Mouse (Mus musculus): ENCODE results near the gene Fggy. TPM values are rescaled to one million over a fixed set of nuclear protein-coding genes. Genes with fewer than 3 reads are reported as not detected.

Gene Fggy
- polyA plus RNA-seq, 1 experiment from 2014 or later, result 10.9 TPM

DNA sequence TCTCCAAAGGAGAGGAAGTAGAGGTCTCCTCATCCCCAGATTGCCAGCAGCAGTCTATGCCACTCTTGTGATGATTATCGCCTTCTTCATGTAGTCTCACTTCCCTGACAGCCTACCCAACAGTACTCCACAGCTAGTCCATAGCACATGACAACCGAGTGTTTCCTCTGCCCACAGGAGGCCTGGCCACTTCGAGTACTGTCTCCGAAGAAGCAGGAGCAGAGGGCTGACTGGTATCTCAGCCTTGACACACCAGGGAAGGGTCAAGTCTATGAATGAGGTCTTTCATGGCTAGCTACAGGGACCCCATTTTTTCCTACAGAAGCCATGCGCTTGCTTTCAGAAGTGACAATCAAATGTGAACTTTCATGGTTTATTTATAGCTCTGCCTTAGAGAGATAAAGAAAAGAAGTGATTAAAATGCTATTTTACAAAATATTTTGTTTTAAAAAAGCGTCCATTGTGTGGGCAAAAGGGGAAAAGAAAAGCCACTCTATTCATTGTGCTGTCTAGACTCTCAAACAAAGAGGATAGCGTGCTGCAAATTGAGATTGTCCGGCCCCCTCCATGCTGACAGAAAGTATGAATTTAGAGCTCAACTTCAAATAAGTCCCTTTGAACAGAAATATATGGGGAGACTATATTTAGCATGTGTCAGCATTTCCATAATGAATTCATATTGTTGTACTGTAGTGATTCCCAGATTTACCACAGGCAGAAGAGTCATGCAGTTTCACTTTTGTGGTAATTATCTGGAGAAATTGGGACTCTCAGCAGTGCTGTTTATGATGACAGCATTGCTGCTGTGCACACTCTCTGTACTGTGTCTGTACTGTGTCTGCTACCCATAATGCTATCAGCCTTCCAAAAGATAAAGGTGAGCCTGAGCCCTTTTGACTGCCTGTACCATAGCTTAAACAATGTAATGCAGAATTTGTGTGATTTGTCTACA, 358.6 kb downstream of the Fggy start:
- no peak for ATAC-seq (replicated peaks; ENCODE audit: low FRiP score, low TSS enrichment, low read depth)
- 71% methylated on average over 8 of the region's 8 CpGs for WGBS

DNA sequence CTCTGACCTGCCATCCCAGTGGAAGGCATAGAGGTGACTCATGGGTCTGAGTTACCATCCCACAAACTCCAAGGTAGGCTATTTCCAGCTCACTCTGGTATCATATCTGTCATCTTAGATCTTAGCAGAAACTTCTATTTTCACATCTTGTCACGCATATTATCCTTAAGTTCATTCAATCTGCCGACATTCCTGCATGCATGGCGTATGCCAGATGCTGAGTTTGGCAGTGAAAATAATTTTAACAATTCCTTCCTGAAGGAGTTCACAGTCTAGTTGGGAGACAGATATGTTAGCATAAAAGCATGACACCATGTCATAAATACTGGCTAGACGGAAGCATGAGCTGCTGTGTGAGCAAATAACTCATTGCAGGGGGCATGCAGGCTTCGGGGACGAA, 360.4 kb downstream of the Fggy start:
- H3K9me3 ChIP-seq (ENCODE audit: control insufficient read depth, low read length), result no peaks in the 10 kb centered on the region
- no peak overlapping the region for H3K9ac ChIP-seq (ENCODE audit: low read length)
- no peak overlapping the region for H3K4me2 ChIP-seq (ENCODE audit: low read length)
- WGBS, result 44% methylated on average over 6 of the region's 6 CpGs
- peaks cover 9% of the 10 kb centered on the region; the same call in 1 of the 2 replicates for H3K4me1 ChIP-seq (replicated peaks; ENCODE audit: control insufficient read depth, insufficient read depth, low read length)
- H3K27me3 ChIP-seq (replicated peaks; ENCODE audit: control insufficient read depth, insufficient read depth, low read length), result no peaks in the 10 kb centered on the region
- H3K27ac ChIP-seq (ENCODE audit: low read depth), result no peak overlapping the region
- ATAC-seq (replicated peaks; ENCODE audit: low FRiP score, low TSS enrichment, low read depth) (no peak), DNase-seq (ENCODE audit: low spot score) (no peak)
- no peaks in the 10 kb centered on the region for H3K36me3 ChIP-seq (ENCODE audit: control insufficient read depth, insufficient read depth, low read length)
- H3K4me3 ChIP-seq (ENCODE audit: low read depth, low read length), result no peak overlapping the region

More for the DNA sequence above, 358.6 kb downstream of the Fggy start:
- Histone ChIP-seq H3K4me1 (replicated peaks; ENCODE audit: control insufficient read depth, insufficient read depth, low read length) (peaks cover 9% of the 10 kb centered on the region; the same call in 1 of the 2 replicates), H3K9ac (ENCODE audit: low read length) (no peak overlapping the region), H3K36me3 (ENCODE audit: control insufficient read depth, insufficient read depth, low read length) (no peaks in the 10 kb centered on the region), H3K9me3 (ENCODE audit: control insufficient read depth, low read length) (no peaks in the 10 kb centered on the region), H3K4me3 (ENCODE audit: low read depth, low read length) (no peak overlapping the region), H3K4me2 (ENCODE audit: low read length) (no peak overlapping the region), H3K27me3 (replicated peaks; ENCODE audit: control insufficient read depth, insufficient read depth, low read length) (no peaks in the 10 kb centered on the region), H3K27ac (ENCODE audit: low read depth) (no peak overlapping the region)
- no peak for DNase-seq (ENCODE audit: low spot score)

- Histone ChIP-seq H3K4me3 (ENCODE audit: low read depth, low read length) (no peak overlapping the region), H3K9ac (ENCODE audit: low read length) (no peak overlapping the region), H3K4me1 (replicated peaks; ENCODE audit: control insufficient read depth, insufficient read depth, low read length) (peaks cover 9% of the 10 kb centered on the region; the same call in 1 of the 2 replicates), H3K27me3 (replicated peaks; ENCODE audit: control insufficient read depth, insufficient read depth, low read length) (no peaks in the 10 kb centered on the region), H3K4me2 (ENCODE audit: low read length) (no peak overlapping the region), H3K27ac (ENCODE audit: low read depth) (no peak overlapping the region), H3K36me3 (ENCODE audit: control insufficient read depth, insufficient read depth, low read length) (no peaks in the 10 kb centered on the region), H3K9me3 (ENCODE audit: control insufficient read depth, low read length) (no peaks in the 10 kb centered on the region)
- 80% methylated on average over 4 of the region's 4 CpGs for WGBS
- DNase-seq (ENCODE audit: low spot score) (no peak), ATAC-seq (replicated peaks; ENCODE audit: low FRiP score, low TSS enrichment, low read depth) (no peak)
Measured at GRCm38 (mm10) chr4:95920448-95920847, 363.1 kb downstream of the Fggy start.

DNA sequence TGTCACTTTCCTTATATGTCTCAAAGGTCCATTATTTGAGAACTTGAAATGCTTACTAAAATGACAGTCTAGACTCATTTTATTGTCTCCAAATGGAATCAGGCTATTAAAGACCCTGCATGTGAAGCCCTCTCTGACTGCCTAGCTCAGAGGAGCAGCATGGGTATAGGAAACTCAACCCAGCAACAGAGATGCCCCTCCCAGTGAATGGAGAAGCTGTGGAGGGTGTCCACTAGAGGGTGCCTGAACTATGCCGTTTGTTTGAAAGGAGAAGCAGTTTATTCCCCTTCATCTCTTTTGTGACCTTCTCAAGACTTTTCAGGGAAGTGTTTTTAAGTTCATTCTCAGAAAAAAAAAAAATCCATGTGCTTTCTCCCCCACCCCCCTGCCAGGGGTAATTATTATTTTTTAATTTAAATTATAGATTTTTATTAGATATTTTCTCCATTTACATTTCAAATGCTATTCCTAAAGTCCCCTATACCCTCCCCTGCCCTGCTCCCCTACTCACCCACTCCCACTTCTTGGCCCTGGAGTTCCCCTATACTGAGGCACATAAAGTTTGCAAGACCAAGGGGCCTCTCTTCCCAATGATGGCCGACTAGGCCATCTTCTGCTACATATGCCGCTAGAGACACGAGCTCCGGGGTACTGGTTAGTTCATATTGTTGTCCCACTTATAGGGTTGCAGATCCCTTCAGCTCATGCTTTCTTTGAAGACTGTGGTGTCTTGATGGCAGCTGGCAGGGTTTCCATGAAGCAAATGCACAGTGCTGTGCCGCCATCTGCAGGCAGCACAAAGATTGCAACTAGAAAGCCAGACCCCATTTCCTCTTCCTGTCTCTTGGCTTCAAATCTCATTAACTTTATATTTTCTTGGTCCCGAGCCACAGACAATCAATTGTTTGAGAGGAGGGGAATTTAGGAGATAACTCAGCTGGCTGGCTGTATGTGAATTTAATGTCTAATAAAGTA, 367.2 kb downstream of the Fggy start:
- H3K36me3 ChIP-seq (ENCODE audit: control insufficient read depth, insufficient read depth, low read length), result no peaks in the 10 kb centered on the region
- H3K4me1 ChIP-seq (replicated peaks; ENCODE audit: control insufficient read depth, insufficient read depth, low read length), result no peaks in the 10 kb centered on the region
- ATAC-seq (replicated peaks; ENCODE audit: low FRiP score, low TSS enrichment, low read depth), result peak; percentile 67; the same call in 1 of the 2 replicates
- no peak overlapping the region for H3K4me3 ChIP-seq (ENCODE audit: low read depth, low read length)
- H3K9me3 ChIP-seq (ENCODE audit: control insufficient read depth, low read length), result no peaks in the 10 kb centered on the region
- no peak overlapping the region for H3K4me2 ChIP-seq (ENCODE audit: low read length)
- no peak overlapping the region for H3K9ac ChIP-seq (ENCODE audit: low read length)
- WGBS, result 12% methylated on average over 7 of the region's 7 CpGs
- H3K27me3 ChIP-seq (replicated peaks; ENCODE audit: control insufficient read depth, insufficient read depth, low read length), result no peaks in the 10 kb centered on the region
- peak; percentile 93 for DNase-seq (ENCODE audit: low spot score)
- no peak overlapping the region for H3K27ac ChIP-seq (ENCODE audit: low read depth)

DNA sequence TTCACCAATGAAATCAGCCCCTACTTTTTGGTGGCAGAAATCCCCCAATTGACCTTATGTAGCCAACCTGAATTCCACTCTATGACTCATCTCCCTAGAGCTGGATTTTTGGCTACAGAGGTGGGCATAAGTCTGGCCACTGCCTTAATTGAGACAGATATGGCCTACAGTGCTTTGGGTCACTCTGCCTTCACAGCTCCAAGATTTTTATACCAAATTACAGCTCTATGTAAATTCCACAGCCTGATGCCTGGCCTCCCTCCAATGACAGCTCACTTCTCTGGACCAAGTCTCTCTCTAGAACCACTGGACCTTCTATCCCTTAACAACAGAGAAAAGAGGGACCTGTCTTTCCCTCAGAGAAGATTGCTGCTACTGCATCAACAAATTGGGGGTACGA, 371.5 kb downstream of the Fggy start:
- 93% methylated on average over 1 of the region's 1 CpGs for WGBS
- H3K4me1 ChIP-seq (replicated peaks; ENCODE audit: control insufficient read depth, insufficient read depth, low read length), result no peaks in the 10 kb centered on the region
- no peaks in the 10 kb centered on the region for H3K9me3 ChIP-seq (ENCODE audit: control insufficient read depth, low read length)
- ATAC-seq (replicated peaks; ENCODE audit: low FRiP score, low TSS enrichment, low read depth), result no peak
- no peak overlapping the region for H3K4me2 ChIP-seq (ENCODE audit: low read length)
- no peak overlapping the region for H3K9ac ChIP-seq (ENCODE audit: low read length)
- H3K36me3 ChIP-seq (ENCODE audit: control insufficient read depth, insufficient read depth, low read length), result no peaks in the 10 kb centered on the region
- H3K27ac ChIP-seq (ENCODE audit: low read depth), result no peak overlapping the region
- no peak overlapping the region for H3K4me3 ChIP-seq (ENCODE audit: low read depth, low read length)
- no peaks in the 10 kb centered on the region for H3K27me3 ChIP-seq (replicated peaks; ENCODE audit: control insufficient read depth, insufficient read depth, low read length)
- DNase-seq (ENCODE audit: low spot score), result no peak

- ATAC-seq (replicated peaks; ENCODE audit: low FRiP score, low TSS enrichment, low read depth), result no peak
- no peaks in the 10 kb centered on the region for H3K9me3 ChIP-seq (ENCODE audit: control insufficient read depth, low read length)
Measured at GRCm38 (mm10) chr4:95929936-95930335, 372.6 kb downstream of the Fggy start.

DNA sequence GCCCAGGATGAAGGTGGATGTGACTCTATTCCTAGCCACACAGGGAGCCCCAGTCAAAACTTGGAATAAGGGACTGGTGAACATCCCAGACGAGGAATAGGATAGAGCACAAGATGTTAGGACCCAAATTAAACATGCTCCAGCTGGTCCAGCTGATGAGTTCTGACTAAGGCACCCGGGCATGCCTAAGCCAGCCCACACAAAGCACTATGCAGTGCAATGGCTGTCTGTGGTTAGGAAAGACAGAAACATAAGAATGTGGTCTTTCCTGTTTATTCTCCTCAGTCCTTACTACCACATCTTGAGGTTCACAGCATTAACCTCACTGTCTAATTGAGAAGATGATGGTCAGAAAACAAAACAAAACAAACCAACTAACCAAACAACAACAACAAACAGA, 374.0 kb downstream of the Fggy start:
- Histone ChIP-seq H3K4me1 (replicated peaks; ENCODE audit: control insufficient read depth, insufficient read depth, low read length) (no peaks in the 10 kb centered on the region), H3K27me3 (replicated peaks; ENCODE audit: control insufficient read depth, insufficient read depth, low read length) (no peaks in the 10 kb centered on the region), H3K27ac (ENCODE audit: low read depth) (no peak overlapping the region), H3K9me3 (ENCODE audit: control insufficient read depth, low read length) (no peaks in the 10 kb centered on the region), H3K9ac (ENCODE audit: low read length) (no peak overlapping the region), H3K4me2 (ENCODE audit: low read length) (no peak overlapping the region), H3K36me3 (ENCODE audit: control insufficient read depth, insufficient read depth, low read length) (no peaks in the 10 kb centered on the region), H3K4me3 (ENCODE audit: low read depth, low read length) (no peak overlapping the region)
- 63% methylated on average over 2 of the region's 2 CpGs for WGBS
- ATAC-seq (replicated peaks; ENCODE audit: low FRiP score, low TSS enrichment, low read depth) (no peak), DNase-seq (ENCODE audit: low spot score) (no peak)

More at GRCm38 (mm10) chr4:95929936-95930335, 372.6 kb downstream of the Fggy start:
- Histone ChIP-seq H3K36me3 (ENCODE audit: control insufficient read depth, insufficient read depth, low read length) (no peaks in the 10 kb centered on the region), H3K9ac (ENCODE audit: low read length) (no peak overlapping the region), H3K4me2 (ENCODE audit: low read length) (no peak overlapping the region), H3K4me3 (ENCODE audit: low read depth, low read length) (no peak overlapping the region), H3K27me3 (replicated peaks; ENCODE audit: control insufficient read depth, insufficient read depth, low read length) (no peaks in the 10 kb centered on the region), H3K4me1 (replicated peaks; ENCODE audit: control insufficient read depth, insufficient read depth, low read length) (no peaks in the 10 kb centered on the region), H3K27ac (ENCODE audit: low read depth) (no peak overlapping the region)
- DNase-seq (ENCODE audit: low spot score), result no peak
- 82% methylated on average over 1 of the region's 1 CpGs for WGBS

GRCm38 (mm10) chr4:95933801-95934356, 376.6 kb downstream of the Fggy start:
- ATAC-seq (replicated peaks; ENCODE audit: low FRiP score, low TSS enrichment, low read depth) (no peak), DNase-seq (ENCODE audit: low spot score) (no peak)
- WGBS, result 82% methylated on average over 9 of the region's 9 CpGs
- Histone ChIP-seq H3K9me3 (ENCODE audit: control insufficient read depth, low read length) (no peaks in the 10 kb centered on the region), H3K4me3 (ENCODE audit: low read depth, low read length) (no peak overlapping the region), H3K4me1 (replicated peaks; ENCODE audit: control insufficient read depth, insufficient read depth, low read length) (no peaks in the 10 kb centered on the region), H3K4me2 (ENCODE audit: low read length) (no peak overlapping the region), H3K36me3 (ENCODE audit: control insufficient read depth, insufficient read depth, low read length) (no peaks in the 10 kb centered on the region), H3K9ac (ENCODE audit: low read length) (no peak overlapping the region), H3K27ac (ENCODE audit: low read depth) (no peak overlapping the region), H3K27me3 (replicated peaks; ENCODE audit: control insufficient read depth, insufficient read depth, low read length) (no peaks in the 10 kb centered on the region)

Data from intestine, embryonic 14.5 days (tissue).